ENCODE assay signal across 8 mouse cellular contexts in genomic region chr11:4283627-4284026, GRCm38 (mm10). TPM values are rescaled to one million over a fixed set of nuclear protein-coding genes. Genes with fewer than 3 reads are reported as not detected.
DNase-seq lines count a peak whose midpoint lies in the region; ATAC-seq lines count a peak whose summit lies in the region.

No protein-coding gene starts in this region.

- no peak overlapping the region for H3K27ac ChIP-seq in lung, embryonic 15.5 days

- H3K4me3 ChIP-seq in lung, embryonic 15.5 days, result no peak overlapping the region

- H3K4me2 ChIP-seq in lung, embryonic 15.5 days, result no peak overlapping the region

- no peaks in the 10 kb centered on the region for H3K9me3 ChIP-seq in lung, embryonic 15.5 days

- 15% methylated on average over 4 of the region's 4 CpGs for WGBS in lung, embryonic 15.5 days

- peak; percentile 56; the same call in 1 of the 2 replicates for ATAC-seq in lung, embryonic 15.5 days (ENCODE audit: borderline replicate concordance, extremely low read depth, low FRiP score, low TSS enrichment)

- peak; percentile 10 for DNase-seq in adrenal gland, postnatal 10 days
- DNase-seq in adrenal gland, adult 8-10 months, result no peak
- DNase-seq in lung, postnatal 36 days, result no peak
- peak; percentile 49 for DNase-seq in hindlimb bud, embryonic 11.5 days (ENCODE audit: extremely low spot score, low read depth, low spot score)
- peak; percentile 66 for DNase-seq in skeletal muscle tissue, adult 2 months (ENCODE audit: low read depth, low spot score)
- DNase-seq in thymus, postnatal 36 days, result no peak
- DNase-seq in left cerebral cortex, adult 11 months (ENCODE audit: low spot score), result no peak

- no peaks in the 10 kb centered on the region for H3K36me3 ChIP-seq in lung, embryonic 15.5 days

- peaks cover 14% of the 10 kb centered on the region; the same call in 1 of the 2 replicates for H3K4me1 ChIP-seq in lung, embryonic 15.5 days

- no peak overlapping the region for H3K9ac ChIP-seq in lung, embryonic 15.5 days

- H3K27me3 ChIP-seq in lung, embryonic 15.5 days, result no peaks in the 10 kb centered on the region

RNA-seq across cellular contexts. Expression of gene Lif, which starts 26.3 kb away (rescaled TPM):
- under 1 TPM; 0.30 to 0.69 TPM for total RNA-seq in adrenal gland, postnatal 10 days (2021)
- 1 to 10 TPM in 1 of 4 experiments, under 1 TPM in 2, not detected in 1; 0.15 to 1.0 (median 0.34) TPM for total RNA-seq in adrenal gland, adult 8-10 months (2022)
- 0.19 and 0.32 TPM in 2 replicates for polyA plus RNA-seq in lung, embryonic 15.5 days (2015; fragmentation: Nextera tagmentation; extraction: Ambion mirVana)

RNA-seq across cellular contexts. Expression of gene Osm, which starts 47.4 kb away (rescaled TPM):
- total RNA-seq in adrenal gland, postnatal 10 days (2021), result under 1 TPM in 1 of 2 experiments, not detected in 1; 0.18 TPM
- total RNA-seq in adrenal gland, adult 8-10 months (2022), result under 1 TPM in 2 of 4 experiments, not detected in 2; 0.24 to 0.25 TPM
- 0.09 and 0.22 TPM in 2 replicates for polyA plus RNA-seq in lung, embryonic 15.5 days (2015; fragmentation: Nextera tagmentation; extraction: Ambion mirVana)

Comparison
In these comparisons a context has a peak if more than half of its experiments do, and no peak if none do; other contexts are left out.
1. DNase-seq: peak in adrenal gland, postnatal 10 days (single experiment), hindlimb bud, embryonic 11.5 days (single experiment) and skeletal muscle tissue, adult 2 months (single experiment); none in adrenal gland, adult 8-10 months (single experiment), lung, postnatal 36 days (single experiment), thymus, postnatal 36 days (0 of 2) and left cerebral cortex, adult 11 months (single experiment).